Mouse (Mus musculus): Measurements from ENCODE around the gene Cdkal1.

Cdkal1 gene

DNA sequence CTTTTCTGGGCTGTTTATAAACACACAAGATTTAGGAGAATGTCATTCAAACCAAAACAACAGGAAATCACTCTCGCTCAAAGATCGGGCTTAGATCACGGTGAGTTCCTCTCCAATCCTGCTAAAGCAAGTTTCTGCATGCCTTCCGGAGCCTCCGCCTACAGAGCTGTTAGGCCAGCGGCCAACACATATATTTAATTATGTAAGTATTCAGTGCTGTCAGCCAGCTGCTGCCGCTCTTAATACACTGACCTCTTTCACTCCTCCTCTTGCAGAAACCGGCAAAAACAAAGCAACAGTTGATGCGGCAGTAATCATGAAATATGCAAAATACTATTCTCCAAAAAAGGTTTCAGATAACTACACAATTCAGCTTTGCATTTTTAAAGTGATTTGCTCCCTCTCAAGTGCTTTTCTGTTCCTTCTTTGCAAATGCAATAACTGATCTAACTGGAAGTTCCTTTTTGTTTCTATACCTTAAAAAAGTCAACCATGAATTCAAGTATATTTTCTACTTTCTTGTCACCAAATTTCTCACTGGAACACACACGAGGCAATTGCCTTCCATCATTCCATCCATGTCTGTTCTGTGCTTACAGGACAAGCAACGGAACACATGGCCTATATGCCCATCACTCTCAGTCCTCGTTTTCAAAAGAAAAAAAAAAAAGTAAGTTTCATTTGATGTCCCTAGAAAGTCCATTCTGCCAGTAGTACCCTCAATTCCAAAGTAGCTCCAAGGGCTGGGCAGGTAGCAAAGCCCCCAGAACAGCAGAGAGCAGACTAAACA, 85.6 kb downstream of the Cdkal1 start:
- in situ Hi-C loops (cut with MboI, MseI), result loop anchor here in 1 of 2 experiments (5.0 kb wide), 1 partner anchor 57 kb away; no protein-coding TSS in a partner anchor

DNA sequence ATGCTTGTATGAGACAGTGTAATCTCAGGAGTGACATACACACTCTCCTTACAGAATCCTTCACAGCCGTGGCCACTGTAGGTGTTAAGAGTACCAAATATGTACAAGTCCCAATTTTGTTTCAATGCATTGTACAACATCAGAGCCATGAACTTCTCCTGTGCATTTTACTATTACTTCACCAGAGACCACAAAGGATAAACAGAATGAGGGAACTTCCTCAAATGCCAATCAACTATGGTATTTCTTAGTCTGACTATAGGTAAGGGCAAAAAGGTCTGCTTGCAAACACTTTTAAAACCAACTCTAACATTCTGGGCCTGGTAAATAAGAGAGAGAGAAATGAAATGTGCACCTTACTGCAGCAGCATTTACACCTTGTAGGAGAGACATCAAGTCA, 87.4 kb downstream of the Cdkal1 start:
- in situ Hi-C loops (cut with MboI, MseI), result loop anchor here in 1 of 2 experiments (5.0 kb wide), 1 partner anchor 59 kb away; no protein-coding TSS in a partner anchor

DNA sequence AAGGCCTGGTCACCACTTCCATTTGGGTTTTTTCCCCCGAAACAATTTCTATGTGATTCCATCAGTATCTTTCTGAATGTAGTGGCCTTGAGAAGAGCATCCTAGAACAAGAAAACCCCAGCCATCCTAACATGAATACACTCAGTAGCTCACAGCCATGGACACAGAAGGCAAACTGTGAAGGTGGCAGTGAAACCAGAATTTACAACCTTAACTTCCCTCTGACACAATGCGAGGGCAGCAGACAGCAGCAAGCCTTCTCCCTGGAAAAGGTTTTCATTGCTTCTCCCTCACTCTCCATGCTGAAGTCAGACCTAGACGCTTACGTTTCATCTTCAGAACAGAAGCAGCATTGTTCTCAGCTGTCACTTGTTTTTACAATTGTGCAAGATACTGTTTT, 87.9 kb downstream of the Cdkal1 start:
- in situ Hi-C loops (cut with MboI, MseI), result loop anchor here in 1 of 2 experiments (5.0 kb wide), 1 partner anchor 60 kb away; no protein-coding TSS in a partner anchor

DNA sequence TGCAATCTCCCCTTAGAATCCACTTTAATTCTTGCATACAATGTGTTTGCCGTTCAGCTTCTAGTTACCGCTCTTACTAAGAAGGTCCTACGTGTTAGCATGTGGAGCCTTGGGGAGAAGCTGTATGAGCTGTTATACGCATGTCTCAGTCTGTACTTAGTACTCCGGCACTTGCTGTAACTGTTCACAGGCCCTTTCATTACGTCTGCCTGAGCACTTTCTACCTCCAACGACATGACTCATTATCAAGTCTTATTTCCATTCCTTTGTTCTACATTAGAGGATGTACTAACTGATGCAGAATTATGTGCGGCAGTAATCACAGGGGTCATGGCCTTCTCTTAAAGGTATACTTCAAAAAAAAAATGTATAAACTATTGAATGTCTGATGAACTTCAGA, 89.1 kb downstream of the Cdkal1 start:
- in situ Hi-C loops (cut with MboI, MseI), result loop anchor here in 1 of 2 experiments (5.0 kb wide), 1 partner anchor 61 kb away; no protein-coding TSS in a partner anchor

DNA sequence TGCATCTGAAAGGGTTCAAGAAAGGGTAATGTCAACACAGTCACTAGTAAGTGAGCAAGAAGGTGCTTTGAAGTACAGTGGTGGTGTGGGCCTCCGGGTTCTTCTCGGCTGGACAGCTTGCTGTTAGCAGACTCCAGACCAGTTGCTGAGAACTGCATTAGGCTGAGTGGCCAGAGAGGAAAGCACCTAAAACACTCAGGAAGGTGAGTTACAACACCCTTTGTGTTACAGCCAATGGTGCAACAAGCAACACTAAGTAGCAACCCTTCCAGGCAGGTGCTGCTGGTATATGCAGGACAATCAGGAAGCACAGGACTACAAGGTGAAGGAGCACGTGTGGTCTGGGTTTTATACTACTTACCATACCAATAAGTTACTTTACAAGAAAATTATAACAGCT, 90.2 kb downstream of the Cdkal1 start:
- in situ Hi-C loops (cut with MboI, MseI), result loop anchor here in 1 of 2 experiments (5.0 kb wide), 1 partner anchor 62 kb away; no protein-coding TSS in a partner anchor

DNA sequence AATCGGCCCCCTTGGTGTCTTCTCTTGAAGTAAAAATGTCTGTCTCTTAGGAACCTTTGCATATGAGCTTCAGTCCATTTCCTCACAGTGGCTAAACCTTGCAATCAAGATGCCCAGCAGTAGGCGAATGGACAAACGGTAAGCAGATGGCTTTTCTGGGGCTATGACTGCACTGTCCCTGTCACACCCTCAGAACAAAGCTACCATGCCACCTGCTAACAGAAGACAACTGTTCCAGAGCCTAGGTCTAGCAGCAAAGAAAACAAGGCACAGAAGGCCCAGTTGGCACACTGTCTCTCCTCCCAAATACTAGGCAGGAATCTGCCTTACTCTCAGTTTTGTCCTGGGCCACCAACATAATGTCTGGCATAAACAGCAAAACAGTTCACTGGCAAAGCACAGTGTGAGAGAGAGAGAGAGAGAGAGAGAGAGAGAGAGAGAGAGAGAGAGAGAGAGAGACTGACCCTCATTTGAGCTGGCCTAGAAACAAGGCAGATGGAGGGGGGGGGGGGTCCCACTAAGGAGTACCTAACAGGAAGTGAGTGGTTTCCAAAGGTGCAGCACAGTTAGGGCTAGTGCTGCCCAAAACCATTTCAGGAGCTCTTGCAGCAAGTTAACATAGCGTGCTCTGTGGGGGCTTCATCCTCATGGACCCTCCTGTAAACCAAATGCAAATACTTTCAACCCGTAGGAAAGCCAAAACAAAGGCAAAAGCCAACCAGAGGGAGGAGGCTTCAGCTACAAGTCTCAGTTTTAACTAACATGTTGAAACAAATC, 95.6 kb downstream of the Cdkal1 start:
- in situ Hi-C loops (cut with MboI, MseI), result no loop called here

DNA sequence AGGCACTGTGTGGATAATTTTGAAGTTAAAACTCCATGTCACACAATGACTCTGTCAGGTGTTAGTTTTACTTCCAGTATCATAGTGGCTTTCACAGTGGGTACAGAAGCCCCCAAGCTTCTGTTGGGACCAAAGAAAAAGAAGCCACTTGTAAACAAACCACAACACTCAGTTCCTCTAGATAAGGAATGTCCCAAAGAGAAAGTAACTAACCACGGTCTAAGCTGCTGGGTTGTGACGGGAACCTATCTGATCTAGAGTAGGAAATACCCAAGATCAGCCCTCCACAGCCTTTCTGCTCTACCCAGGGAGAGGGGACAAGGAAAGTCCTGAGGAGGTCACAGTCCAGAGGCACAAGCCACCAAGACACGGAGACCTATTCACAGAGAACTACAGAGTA, 99.4 kb downstream of the Cdkal1 start:
- in situ Hi-C loops (cut with MboI, MseI), result no loop called here

DNA sequence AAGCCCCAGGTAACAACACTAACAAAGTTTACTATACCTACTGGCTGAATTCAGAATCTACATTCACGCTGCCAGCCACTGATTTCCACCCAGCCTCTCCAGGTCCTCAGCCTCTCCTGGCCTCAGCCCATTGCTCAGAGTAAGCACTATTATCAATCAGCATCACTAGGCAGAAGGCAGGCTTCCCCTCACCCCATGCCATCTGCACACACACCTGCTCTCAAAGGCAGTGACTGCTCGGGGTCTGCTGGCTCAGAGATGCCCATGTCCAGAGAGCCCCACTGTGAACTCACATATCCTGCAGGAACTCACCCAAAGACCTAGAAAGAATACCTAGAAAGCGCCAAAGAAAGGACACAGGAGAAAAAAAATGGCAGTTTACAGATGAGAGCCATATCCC, 102.2 kb downstream of the Cdkal1 start:
- in situ Hi-C loops (cut with MboI, MseI), result no loop called here

DNA sequence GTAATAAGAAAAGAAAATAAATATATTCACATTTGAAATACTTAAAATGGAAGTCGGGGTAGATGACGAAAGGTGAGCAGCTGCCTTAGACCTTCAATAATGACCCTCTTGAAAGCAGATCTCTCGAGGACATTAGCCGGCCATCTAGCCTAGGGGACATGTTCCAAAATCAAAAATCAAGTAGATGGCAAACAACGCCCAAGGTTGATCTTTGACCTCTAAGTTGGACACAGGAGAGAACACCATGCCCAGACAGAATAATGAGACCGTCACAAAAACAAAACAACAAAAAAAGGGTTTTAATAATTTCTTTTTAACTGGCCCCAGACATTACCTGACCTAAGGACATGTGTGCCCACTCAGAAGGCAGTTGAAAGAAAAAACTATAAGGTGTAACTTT, 103.4 kb downstream of the Cdkal1 start:
- in situ Hi-C loops (cut with MboI, MseI), result no loop called here

DNA sequence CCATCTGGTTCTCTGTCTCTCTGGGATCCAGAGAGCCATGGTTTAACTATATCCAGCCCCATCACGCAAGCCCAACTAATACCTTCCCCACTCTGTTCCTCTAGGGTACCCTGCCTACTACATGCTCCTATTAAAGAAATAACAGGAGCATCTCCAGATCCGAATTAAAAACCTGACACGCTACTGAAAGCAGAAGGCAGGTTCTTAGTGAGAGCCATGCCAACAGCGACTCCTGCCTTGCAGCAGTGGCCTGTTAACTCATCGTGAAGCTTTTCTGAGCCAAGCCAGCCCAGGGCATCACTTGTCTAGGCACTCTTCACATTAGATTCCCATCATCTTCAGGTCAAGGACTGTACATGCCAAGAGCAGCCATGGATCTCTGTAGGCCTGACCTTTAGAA, 104.3 kb downstream of the Cdkal1 start:
- in situ Hi-C loops (cut with MboI, MseI), result no loop called here

DNA sequence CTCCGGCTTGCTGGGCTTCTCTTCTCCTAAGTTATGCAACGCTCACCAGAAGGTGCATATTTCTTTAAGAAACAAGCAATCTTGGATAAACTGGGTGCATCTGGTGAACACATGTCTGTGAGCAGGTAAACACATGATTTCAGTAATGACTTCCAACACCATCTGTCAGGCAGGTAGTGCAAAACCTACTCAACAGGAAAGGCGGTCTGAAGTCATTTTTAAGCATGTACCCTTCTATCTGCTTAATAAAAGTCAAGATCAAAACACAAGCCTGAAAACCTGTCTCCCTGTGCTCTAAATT, 108.2 kb downstream of the Cdkal1 start:
- in situ Hi-C loops (cut with MboI, MseI), result no loop called here

DNA sequence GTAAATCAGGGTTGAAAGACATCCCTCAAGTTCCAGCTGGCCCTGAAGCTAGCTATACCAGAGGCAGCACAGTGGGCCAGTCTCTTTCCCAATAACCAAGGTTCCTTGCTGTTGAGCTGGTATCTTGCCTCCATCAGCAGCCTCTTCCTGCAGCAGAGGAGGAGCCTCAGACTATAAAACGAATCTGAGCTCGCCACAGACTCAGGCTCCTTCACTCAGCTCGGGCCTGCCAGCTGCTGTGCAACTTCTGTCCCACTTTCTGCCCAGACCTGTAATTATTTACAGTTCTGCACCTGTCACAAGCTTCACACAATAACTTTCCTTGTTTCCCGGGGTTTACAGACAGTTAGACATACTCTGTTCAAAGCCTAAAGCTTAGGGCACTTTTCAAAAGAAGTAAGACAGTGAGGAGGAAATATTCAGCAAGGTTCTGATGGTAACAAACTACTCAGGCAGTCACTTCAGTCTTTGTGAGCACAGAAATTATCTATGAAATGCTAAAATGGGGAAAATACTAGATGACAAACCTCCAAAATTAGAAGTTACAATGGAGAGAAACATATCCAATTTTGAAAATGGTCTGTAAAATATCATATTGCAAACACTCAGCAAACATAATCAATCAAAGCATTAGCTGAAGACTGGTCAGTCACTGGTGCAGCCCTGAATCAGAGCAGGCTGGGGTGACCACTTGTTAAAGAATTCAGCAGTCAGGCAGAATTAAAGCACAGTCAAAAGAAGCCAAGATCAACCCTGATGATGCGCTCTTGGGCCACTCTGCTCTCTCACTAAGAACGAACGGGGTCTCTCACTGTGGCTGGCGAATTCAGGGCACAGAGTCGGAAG, 108.8 kb downstream of the Cdkal1 start:
- in situ Hi-C loops (cut with MboI, MseI), result no loop called here

DNA sequence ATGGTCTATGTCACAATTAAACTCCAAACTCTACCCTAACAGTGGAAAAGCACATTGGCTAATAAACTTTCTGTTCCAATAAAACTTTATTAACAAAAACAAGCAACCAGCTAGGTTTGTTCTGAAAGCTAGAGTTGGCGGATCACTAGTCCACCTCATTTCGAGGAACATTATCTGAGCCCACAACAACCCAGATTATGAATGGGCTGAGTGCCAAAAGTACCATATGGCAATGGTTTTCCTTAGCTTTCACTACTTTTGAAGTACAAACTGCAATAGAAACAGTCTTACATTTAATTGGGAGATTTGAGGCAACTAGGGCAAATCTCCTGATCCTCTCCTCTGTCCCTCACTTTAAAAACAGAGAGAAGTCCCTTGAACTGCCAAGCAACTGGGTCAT, 110.4 kb downstream of the Cdkal1 start:
- in situ Hi-C loops (cut with MboI, MseI), result no loop called here

DNA sequence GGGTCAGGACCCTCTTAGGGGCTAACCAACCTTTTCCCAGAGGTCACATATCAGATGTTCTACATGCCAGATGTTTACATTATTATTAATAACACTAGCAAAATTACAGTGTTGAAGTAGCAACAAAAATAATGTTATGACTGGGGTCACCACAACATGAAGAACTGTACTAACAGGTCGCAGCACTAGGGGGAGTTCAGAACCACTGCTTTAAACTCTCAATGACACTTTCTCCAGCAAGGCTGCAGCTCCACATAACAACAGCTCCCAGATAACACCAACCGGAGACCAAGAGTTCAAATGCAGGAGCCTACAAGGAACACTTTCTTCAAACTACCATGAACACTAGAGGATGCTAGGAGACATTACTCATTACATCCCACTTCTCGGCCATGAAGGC, 111.3 kb downstream of the Cdkal1 start:
- in situ Hi-C loops (cut with MboI, MseI), result no loop called here

DNA sequence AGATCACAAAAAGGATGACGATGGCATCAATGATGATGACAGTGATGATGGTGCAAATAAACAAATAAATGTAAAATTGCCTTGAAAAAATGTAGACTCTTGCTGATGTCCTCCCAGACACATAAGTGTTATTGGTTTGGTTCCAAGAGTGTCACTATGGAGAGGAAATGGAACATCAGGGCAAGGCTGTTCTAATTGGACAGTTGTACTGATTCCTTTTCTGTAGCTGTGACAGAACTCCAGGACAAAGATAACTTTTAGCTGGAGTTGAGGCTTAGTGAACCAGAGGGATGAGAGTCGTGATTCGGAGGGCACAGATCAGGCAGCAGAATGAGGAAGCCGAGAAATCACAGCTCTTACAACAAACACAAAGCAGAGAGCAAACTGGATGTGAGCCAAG, 111.7 kb downstream of the Cdkal1 start:
- in situ Hi-C loops (cut with MboI, MseI), result no loop called here

DNA sequence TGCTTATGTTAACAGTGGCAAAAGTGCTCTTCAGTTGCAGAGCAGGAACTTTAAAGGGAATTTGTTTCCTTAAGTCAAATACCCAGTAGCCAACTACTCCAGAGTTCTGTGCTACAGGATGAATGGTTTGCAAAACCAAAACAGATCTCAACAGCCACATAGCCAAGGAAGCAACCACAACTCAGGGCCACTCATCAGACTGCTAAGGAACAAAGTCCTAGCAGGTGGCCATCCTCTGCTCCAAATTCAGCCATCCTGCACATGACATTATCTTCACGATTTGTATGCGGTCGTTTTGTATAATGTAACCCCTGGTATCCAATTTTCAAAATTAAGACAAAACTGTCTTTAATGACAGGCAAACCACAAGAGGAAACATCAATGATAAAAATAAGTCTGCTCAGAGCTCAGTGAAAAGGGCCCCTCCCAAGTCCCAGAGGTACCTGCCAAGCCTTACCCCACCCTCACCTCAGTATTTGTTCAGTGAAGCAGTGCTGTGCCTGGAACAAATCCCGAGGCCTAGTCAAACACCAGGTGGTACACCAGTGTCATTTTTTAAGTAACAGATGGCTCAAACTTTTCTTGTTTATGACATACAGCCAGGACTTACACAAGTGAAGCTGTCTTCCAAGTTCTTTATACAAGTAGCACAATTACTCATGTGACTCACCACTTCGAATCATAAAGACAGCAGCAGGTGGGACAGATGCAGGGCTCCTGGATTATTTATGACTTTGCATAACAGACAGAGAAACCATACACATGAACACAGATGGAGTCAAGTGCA, 117.6 kb downstream of the Cdkal1 start:
- in situ Hi-C loops (cut with MboI, MseI), result no loop called here

DNA sequence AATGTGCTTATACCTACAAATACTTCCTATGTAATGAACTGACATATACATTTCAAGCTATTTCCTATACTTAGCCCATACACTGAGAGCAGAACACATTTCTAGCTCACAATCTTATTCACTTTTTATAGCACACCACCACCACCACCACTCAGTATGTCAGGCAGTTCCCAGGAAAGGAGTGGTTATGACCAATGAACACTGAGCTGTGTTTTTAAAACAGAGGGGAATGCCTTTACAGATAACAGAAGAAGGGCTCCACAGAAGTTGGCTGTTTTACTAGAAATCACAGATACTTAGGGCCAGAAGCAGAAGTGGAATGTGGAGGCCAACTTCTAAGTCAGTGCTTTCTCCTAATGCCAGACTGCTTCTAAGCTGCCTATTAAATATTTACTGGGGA, 121.0 kb downstream of the Cdkal1 start:
- in situ Hi-C loops (cut with MboI, MseI), result no loop called here

DNA sequence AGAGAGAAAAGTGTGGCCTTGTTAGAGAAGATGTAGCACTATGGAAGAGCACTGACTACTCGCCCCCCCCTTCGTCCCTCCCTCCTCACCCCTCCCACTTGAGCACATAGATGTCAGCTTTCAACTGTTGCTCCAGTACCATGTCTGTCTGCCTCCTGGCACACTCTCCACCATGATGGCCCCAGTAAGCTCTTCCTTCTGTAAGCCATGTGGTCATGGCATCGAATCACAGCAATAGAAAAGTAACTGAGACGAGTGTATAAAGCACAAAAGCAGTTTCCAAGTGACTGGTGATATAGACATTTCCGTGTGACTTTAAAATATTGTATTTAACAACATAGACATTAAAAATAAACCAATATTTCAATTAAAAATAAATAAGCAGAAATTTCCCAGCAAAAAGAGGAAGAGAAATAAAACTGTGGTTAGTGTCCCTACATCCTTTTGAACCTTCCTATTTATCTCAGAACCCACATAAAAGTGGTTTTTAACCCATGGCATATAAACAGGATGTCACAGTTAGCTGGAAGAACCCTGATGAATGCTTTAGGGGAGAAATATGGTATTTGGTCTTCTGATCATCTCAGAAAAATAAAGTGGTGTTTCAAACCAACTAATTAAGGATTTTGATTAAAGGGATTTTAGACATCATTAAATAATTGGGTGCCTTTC, 129.2 kb downstream of the Cdkal1 start:
- in situ Hi-C loops (cut with MboI, MseI), result no loop called here

DNA sequence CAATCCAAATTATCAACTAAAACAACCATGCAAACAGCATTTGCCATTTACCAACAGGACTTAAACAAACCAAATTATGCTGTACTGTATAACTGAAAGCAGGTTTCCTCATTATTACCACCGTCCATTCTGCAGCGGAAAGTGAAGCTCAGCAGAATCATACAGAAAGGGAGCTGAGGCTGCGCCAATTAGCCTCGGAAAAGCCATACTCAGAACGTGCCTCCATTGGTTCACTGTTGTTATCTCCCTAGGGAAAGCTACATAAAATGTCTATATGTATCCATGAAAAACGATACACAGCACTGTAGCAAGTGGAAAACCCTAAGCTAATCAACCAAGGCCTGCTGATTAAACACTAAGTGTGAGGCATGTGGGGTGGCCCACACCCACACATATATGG, 130.6 kb downstream of the Cdkal1 start:
- in situ Hi-C loops (cut with MboI, MseI), result no loop called here

DNA sequence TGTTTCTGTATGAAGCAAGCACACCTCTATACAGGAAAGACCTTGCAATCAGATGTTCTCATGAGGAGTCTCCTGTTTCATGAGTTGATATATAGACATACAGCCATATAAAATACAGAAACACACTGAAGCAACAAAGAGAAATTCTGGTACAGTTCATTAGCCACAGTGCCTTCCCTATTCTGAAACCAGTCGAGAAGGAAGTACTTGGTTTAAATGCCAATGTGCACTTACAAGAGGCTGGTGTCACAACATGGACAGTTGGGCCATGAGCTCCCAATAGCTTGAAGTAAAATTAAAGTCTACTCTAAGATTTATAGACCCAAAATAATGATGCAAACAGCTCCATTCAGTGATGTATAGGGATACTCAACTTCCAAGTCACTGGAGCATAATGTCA, 132.3 kb downstream of the Cdkal1 start:
- in situ Hi-C loops (cut with MboI, MseI), result no loop called here

DNA sequence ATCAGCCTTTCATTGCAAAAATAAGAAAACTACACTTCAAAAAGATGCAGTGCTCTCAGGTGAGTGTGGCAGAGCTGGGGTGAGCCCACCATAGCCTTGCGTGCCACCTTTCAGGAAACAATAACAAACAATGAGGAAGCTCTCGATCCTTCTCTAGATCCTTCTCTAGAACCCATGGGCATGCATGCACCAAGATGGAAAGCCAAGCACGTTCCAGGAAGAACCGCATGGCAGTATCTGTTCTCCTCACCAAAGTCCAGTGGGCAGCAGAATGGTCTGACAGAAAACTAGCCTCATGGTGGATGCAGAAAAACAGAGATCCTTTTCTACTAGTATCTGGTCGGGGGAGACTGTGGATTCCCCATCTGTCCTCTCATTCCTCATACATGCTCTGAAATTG, 134.3 kb downstream of the Cdkal1 start:
- in situ Hi-C loops (cut with MboI, MseI), result no loop called here
